Mouse (Mus musculus) left cerebral cortex, adult 8-10 months (tissue): ENCODE measurements around the gene Tnf. TPM values are rescaled to one million over a fixed set of nuclear protein-coding genes. Genes with fewer than 3 reads are reported as not detected.
A peak's percentile ranks its signal among the peaks of the same experiment; 100 is the strongest.

Experiments
- DNase-seq, 2 experiments: peaks; one replicate each; pipeline ENCODE4 v3.0.0; 2022; ENCODE audit warnings: low spot score in 2 of 2
- total RNA-seq, 4 experiments: library from RNA; stranded (reverse); gene quantifications; 2 replicates each; pipeline ENCODE4 v1.2.4; 2022

Gene Tnf
- total RNA-seq, 4 experiments from 2014 or later: 0.39 TPM; not detected in 3

DNA sequence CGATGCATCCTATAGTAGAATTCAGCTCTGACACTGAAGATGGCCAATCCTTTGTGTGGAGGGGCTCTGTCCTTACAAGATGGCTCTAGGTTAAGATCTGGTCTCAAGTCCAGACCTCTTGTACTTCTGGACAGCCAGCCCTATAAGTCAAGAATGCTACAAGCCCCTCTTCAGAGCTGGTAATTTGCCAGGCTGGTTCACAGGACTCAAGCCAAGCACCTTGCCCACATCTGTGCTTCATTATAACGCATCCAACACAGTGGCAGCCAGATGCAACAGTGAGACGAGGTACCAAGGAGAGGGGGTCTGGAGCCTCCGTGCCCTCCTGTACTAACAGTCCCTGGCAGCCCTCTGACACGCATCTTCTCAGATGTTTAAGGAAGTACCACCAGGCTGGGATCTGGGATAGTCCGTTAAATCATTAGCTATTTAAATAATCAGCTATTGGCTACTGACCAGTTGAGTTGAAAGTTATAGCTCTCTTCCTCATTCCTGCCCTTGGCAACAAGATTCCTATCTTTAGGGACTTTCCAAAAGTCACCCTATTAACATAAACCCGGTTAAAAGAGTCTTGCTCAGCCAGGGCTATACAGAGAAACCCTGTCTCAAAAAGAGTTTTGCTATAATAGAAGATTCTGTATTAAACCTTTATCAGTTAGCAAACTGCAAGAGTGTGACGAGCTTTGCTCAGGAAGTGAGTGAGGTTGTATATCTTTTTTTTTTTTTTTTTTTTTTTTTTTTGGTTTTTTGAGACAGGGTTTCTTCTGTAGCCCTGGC is 27.4 kb downstream of the Tnf start:
- DNase-seq: no peak

DNA sequence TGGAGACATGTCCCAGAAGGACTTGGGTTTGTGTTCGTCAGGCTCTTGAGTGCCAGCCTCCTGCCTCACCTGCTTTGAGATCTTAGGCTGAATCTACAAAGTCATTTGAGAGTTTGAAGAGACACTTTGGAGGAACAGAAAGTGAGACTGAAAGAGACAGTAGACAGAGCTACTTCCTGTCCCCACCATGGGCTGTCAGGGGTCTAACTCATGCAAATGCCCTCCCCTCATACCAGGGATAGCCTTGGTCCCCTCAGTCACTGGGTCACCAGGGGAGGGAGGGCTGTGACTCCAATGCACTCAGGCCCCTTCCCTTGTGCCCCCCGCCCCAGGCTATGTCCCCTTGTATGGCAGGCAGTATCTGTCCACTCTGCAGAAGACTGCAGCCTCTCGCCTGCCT is 28.5 kb downstream of the Tnf start:
- no peak for DNase-seq

DNA sequence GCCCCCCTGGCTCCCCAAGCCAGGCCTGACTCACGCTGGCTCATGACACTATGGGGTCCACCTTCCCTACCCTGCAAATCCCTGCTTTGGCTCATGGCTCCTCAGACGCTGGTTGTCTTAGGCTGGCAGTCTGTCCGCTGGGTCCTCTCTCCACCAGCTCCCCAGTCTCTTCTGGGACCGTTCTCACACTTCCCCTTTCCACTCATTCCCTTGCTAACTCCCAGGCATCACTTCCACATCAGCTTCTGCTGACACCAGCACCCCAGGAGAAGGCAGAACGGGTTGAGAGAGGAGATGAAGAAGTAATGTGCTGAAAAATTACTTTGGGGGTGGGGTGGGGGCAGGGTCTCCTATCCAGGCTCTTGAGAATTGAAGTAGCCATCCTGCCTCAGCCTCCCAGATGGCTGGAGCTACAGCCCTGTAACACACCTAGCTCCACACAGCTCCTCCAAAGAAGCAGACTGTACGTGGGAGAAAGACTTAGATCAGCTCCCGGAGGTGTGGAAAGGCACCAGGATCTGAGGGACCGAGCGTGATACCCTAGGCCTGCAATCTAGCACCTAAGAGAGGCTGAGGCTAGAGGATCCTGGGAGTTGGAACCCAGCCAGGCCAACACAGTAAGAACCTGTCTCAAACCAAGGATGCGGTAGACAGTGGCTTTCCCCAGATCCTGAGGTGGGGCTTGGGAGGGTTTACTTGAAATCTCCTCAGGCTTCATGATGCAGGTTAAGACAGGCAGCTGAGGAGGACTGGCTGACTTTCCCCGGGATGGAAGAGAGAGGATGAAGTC is 29.2 kb downstream of the Tnf start:
- DNase-seq: peak in 1 of 2 experiments; percentile 72

DNA sequence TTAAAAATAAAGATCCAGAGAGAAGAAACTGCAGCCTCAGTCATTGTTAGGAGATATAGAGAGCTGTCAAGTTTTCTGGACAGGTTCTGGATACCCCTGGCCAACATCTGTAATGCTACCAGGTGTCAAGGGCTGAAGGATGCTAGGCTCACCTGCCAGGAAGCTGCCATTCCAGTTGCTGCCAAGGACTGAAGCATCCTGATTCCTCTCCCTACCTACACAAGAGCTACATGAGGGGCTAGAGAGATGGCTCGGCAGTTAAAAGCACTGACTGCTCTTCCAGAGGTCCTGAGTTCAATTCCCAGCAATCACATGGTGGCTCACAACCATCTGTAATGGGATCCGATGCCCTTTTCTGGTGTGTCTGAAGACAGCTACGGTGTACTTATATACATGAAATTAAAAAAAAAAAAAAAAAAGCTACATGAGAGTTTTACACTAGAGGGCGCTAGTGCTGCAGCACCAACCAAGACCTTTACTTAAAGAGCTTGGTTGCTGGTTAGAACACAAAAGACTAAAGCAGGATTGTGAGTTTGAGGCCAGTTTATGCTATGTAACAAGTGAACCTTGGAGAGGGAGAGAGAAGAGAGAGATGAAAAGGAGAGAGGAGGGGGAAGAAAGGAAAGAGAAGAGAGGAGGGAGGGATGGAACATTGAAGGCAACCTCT is 33.1 kb downstream of the Tnf start:
- no peak for DNase-seq

DNA sequence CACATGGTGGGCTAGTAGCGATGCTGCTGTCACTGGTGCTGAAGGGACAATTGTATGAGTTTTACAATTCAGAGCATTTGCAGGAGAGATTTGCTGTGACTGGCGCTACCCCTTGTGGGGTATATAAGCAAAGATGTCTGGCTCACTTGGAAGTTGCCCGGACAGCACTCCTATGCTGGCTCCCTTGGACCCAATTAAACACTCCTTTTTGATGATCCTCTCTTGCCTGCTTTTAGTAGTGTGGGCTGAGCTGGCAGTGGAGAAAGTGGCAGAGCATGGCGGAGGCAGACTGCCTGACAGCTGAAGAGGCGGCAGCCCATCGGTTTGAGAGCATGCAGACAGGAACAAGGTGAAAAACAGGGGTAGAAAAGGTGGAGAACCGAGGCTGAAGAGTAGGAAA is 34.0 kb downstream of the Tnf start:
- DNase-seq: peak in 1 of 2 experiments; percentile 50

DNA sequence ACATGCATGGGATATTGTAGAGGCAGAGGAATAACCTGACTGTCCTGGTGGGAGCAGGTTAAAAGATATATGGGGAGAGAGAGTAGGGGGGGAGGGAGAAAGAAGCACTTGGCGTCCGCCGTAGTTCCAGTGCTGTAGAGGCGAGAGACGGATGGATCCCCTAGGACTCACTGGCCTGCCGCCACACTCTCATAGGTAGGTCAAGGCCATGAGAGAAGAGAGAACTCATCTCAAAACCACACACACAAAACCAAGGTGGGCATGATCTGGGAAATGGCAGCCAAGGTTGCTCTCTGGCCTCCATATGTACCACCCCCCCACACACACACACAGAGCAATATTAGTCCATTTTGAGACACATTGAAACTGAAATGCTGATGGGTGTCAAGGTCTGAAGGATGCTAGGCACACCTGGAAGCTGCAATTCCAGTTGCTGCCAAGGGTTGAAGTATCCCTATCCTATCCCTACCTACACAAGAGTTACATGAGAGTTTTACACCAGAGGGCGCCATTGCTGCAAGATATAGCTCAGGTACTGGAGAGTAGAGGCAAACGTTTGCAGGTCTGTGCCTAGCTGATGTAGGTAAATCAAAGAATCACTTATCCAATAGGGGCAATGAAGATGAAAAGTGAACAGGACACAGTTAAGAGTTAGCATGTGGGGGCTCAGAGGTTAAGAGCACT is 35.3 kb downstream of the Tnf start:
- DNase-seq: peak in 1 of 2 experiments; percentile 70

DNA sequence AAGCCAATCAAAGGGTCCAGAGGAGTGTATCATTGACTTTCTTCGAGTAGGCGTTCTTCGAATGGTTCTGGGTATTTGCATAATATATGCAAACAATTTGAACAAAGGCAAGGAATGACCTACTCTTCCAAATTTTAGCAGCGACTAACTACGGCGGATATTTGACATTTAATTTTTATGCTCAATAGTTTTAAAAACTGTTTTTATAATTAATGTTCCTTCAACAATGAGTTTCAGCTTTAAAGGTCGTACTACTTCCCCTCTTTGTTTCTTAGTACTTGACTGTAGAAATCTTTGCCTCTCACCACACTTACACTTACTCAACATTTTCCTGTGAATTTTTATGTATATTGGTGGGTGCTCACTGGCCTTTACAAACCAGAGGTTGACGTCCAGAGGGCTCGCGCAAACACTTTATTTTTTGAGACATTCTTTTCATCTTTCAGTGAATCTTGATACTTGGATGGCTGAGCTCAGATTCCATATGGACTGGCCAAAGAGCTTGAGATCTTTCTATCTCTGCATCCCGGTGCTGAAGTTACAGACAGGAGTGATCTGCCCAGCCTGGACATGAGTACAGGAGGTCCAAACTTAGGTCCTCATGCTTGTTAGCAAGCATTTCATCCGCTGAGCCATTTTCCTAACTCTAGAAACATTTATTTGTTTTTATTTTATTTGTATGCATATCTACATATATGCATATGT is 36.2 kb downstream of the Tnf start:
- DNase-seq: no peak

DNA sequence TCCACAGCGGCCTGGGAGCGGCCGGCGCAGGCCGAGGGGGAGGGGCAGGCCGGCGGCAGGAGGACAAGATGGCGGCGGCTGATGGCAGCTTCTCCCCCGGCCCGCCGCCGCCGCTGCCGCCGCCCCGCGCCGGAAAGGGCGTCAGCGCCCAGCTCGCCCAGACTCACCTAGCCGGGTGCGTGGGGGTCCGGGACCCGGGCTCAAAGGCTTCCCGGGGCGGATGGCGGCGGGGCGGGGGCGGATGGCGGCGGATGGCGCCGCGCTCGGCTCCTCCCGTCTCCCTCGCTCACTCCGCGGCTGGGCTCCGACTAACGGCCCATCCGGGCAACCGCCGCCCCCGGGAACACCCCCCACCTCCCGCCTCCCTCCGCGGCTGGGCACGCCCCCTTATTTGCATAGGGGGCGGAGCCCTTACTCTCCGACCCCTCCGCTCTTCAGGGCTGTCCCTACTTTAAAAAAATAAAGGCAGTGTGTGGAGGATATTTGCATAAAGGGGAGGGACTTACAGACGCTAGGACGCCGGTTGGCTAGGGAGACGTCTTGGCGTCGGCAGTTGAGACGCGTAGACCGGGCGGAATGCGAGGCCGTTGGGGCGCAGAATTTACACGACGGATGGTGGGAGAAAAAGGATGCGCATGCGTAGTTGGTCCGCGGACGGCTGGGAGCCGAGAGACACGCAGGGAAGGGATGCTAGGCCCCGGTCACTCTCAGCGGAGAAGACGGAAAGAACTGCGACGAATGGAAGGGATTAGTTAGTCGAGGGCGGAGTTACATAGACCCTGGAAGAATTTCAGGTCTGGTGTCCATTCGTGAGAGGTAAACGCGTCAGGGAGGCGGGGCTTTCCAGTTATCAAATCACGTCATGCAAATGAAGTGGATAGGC is 37.0 kb downstream of the Tnf start, which contains the start of gene Prrc2a:
Gene Prrc2a (minus strand): TSS at position 330 of the 883 bp plus-strand sequence.
- peak; percentile 98 to 99 for DNase-seq

DNA sequence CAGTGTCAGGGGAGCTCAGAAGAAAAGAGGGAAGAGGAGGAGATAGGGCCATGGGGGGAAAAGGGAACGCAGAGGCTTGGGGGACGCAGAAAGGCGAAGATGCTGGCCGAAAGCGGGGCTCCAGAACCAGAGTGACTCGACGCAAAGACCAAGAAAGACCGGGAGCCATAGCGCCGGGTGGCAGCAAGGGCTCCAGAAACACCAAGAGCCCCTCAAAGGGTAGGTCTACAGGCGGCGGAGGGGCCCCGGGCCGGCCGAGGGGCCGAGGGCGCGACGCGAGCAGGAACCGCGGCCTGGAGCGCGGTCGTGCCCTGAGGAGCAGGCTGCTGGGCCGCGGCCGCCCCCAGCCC is 37.6 kb downstream of the Tnf start:
- no peak for DNase-seq

DNA sequence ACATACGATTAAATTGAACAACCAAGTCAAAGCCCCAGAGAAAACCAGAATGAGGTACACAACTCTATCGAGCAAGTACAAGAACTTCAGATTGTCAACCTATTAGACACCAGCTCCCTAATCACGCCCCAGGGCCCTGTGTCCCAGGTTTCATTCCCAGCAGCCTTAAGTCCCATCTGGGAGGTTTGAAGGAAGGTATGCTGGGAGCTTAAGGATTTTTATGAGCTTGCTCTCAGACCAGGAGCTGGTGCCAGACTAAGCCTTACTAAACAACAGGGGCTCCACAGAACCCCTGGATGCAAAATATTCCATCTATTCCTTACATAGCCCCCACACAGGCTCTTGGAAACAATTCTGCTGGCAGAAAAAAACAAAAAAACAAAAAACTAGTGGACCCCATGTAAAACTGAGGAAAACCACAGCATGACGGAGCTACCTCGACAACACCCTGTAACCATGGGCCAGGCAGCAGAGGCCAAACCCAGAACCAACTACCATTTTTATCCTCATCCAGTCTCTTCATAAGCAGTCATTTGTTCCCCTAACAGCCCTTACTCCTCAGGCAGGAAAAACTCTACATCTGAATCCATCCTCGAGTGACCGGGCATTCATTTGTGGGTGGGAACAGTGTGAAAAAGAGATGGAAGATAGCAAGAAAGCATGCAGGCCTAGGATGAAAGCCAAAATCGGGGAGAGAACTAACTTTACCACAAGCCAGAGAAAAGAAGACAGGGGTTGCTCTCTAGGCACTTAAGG is 38.3 kb downstream of the Tnf start:
- no peak for DNase-seq

DNA sequence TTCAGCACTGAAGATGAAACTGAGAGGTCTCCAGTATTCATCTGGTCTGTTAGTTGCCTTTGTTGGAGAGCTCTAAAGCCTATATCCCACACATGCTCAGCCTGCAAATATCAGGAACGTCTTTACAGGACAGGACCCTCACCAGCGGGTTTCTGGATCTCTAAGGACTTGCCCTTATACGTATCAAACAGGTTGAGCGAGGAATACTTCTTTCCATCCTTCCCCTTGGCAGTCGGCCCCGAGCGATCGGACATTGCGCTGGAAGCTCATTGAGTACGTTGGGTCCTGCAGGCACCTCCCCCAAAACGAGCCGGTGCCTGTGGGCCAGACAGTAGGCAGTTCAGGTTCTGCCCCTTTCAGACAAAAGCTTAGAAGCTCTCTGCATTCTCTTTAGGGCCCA is 39.1 kb downstream of the Tnf start:
- no peak for DNase-seq

DNA sequence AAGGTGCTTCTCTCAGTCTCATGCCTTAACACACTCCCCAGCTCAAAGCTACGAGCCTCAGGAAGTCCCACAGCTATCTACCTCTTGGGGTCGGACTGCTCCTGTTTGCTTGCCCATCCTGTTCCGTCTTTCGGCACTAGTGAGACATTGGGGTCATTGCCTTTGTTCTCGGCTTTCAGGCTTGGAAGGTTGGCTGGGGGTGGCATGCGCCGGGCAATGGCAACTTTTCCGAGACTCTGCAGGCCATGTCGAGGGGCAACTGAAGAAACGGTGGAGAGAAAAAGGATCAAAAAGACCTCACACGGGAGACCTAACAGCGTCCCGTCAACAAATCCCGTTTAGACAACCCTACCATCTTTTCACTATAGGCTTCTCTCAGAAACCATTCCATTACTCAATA is 39.7 kb downstream of the Tnf start:
- DNase-seq: no peak

DNA sequence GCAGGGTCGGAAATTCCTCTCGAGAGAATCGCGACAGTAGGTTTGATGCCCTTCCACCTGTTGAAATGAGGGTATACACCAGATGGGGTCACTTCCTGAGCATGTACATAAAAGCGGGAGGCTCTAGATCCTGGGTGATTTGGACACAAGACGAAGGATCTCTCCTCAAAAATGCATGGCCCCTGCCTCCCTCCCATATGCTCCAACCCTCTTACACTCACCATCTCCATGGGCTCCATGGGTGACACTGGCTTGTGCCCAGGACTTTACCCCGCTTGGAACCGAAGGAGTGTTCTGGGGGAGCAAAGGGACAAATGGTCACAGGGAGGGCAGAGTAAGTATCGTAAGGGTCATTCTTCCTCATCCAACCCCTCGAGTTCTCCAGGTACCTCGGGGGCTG is 40.4 kb downstream of the Tnf start:
- no peak for DNase-seq

DNA sequence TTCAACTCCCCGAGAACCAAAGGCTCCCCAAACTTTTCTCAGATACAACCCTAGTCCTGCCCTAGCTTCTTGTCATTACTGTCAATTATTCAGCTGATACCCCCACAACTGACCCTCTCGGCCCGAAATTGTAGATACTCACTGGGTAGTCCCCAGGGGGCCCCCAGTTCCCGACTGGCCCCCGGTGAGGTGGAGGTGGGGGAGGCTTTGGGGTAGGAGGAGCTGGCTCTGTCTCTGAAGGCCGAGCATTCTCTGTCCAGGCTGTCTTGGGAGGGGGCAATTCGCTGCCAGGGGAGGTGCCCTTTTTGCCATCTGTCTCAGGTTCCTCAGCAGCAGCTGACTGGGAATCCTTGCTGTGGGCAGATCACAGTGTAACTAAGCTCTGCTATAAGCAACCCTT is 42.2 kb downstream of the Tnf start:
- no peak for DNase-seq

DNA sequence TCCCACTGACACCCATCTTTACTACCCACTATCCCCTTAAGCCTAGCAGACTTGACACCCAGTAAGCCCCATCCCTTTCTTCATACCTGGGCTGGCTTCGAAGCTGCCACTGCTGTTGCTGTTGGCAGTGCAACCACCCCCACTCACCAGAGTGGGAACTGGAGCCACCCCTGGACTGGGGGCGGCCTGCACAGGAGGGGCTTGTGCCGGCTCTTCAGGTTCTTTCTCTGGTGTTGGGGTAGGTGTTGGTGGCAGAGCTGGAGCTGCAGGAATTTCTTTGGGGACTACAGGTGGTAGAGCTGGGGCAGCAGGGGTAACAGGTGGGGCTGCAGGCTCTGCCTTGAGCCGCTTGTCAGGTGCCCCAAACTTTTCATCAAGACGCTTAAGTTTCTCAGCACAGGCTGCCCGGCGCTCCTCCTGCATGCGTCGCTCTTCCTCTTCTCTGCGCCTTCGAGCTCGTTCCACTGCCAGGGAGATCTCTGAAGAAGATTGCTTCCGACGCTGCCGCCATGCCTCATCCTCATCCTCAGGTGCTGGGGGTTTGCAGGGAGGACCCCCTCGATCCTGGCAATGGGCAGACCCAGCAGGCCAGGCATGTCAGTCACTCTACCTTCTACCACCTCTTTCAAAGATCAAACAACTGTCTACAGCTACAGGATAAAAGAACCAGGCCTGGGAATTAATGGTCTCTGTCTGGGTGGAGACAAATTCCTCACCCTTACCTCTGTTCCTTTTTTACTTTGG is 42.8 kb downstream of the Tnf start:
- DNase-seq: no peak

DNA sequence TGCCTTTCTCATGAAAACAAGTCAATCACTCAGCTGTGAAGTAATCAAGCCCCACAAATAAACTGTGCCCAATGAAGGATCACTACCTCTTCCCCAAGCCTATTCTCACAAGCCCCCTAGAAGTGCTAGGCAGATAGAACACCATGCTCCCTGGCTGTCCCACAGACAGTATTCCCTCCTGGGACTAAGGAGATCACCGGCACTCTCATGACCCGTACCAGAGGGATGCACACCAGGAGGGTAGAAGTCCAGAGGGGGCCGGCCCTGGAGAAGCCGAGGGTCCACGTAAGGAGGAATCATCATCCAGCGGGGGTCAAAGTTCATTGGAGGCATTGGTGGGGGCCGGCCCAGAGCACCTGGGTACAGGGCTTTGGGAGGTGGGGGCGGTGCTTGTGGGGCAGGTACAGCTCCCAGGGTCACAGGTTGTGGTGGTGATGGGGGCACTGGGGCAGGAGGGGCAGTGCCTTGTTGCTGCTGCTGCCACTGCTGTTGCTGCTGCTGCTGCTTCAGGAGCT is 44.1 kb downstream of the Tnf start:
- DNase-seq: no peak

DNA sequence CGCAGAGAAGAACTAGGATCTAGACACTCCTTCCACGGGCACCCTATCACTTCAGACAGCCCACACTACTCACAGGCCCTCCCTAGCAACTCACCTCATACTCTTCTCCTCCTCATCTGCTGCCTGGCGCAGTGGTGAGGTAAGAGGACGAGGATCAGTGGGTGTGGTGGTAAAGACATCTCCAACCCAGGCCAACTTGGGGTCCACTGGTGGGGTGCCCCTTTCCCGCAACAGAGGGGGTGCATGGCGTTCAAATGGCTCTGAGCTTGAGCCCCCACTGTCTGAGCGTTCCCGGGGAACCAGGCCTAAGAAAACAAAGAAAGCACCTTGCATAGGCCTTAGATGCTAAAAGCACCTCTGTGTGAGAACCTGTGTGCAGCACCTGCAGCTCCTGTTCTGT is 44.6 kb downstream of the Tnf start:
- DNase-seq: no peak

DNA sequence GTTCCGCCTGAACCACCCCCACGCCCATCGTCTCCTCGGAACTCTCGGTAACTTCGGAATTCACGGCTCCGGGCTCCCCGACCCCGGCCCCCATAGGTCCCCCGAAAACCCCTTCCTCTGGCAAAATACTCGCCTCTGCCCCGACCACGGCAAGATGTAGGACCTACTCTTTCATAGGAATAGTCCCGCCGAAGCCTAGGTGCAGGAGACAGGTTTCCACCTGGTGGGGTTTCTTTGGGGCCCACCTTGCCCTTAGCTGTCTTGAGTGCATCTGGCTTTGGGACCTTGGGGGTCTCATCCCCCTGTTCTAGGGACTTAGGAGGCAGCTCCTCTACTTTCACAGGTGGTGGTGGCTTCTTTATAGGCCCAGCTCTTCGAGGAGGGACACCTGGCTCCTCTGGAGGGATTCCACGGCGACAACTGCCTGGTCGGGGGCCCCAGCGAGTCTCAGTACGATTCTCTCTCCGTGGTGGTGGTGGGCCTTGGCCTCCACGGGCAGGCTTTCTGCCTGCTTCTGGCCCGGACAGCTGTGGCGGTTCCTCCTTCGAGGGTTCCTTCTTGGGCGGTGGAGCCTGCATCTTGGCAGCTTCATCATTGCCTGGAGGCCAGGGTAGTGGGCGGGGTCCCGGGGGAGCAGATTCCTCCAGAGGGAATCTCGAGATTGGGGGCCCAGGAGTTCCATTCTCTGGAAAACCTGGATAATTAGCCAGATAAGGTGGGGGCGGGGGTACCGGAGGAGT is 45.2 kb downstream of the Tnf start:
- no peak for DNase-seq
